Mouse (Mus musculus): ENCODE measurements around the gene Zfp654. TPM values are rescaled to one million over a fixed set of nuclear protein-coding genes. Genes with fewer than 3 reads are reported as not detected.
A peak's percentile ranks its signal among the peaks of the same experiment; 100 is the strongest.

Zfp654 gene
- polyA plus RNA-seq, 1 experiment from 2014 or later: 2.5 TPM

DNA sequence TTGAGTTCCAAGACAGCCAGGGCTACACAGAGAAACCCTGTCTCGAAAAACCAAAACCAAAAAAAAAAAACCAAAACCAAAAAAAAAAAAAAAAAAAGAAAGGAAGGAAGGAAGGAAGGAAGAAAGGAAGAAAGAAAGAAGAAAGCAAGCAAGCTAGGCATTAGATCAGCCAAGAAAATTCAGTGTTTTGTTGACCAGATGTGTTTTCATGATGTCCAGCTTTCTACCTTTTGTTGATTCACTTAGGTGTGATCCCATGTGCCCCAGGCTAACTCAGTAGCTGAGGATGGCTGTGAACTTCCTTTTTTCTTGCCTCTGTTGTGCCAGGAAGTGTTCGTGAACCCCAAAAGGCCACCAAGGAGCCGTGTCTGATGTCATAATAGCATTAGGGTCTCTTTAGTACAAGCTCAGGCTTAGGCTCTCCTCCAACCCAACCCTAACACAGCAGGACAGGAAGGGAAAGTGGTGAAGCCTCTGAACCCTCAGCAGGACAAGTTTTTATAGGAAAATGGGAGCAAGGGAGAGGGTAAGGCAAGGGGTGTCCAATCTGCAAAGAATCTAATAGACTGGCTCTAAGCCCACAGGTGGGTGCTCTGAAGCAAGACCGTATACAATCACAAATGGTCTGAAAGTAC lies 25.3 kb upstream of the Zfp654 start:
- Histone ChIP-seq H3K27ac (ENCODE audit: low read depth, low read length) (no peak overlapping the region), H3K4me1 (replicated peaks; ENCODE audit: control insufficient read depth, insufficient read depth, low read length) (no peaks in the 10 kb centered on the region), H3K9ac (ENCODE audit: low read depth, low read length) (no peak overlapping the region), H3K36me3 (ENCODE audit: control insufficient read depth, insufficient read depth) (no peaks in the 10 kb centered on the region), H3K9me3 (ENCODE audit: control insufficient read depth) (no peaks in the 10 kb centered on the region), H3K27me3 (replicated peaks; ENCODE audit: control insufficient read depth, insufficient read depth, low read length) (no peaks in the 10 kb centered on the region), H3K4me3 (ENCODE audit: low read depth, low read length) (no peak overlapping the region), H3K4me2 (replicated peaks; ENCODE audit: low read depth) (no peak overlapping the region)
- 77% methylated on average over 4 of the region's 4 CpGs for WGBS
- no peak for ATAC-seq
- no peak for TF ChIP-seq CTCF (IDR thresholded peaks at IDR 0.05; ENCODE audit: low read depth)

DNA sequence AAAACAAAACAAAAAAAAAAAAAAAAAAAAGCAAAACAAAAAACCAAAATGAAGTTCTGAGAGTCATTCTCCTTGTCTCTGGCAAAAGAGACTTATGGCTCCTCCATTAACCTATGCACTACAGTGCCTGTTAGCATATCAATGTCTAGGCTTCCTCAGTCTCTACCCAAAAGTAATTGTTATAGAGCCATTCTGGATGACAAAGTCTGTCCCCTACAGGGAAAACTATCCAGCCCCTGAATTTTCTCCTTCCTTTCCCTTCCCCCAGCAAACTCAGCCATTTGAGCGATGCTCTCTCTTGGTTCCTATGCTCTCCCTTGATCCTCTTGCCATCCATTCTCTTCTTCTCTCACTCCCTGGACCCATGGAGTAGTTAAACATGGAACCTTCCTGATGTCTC lies 24.4 kb upstream of the Zfp654 start:
- no peaks in the 10 kb centered on the region for H3K9me3 ChIP-seq (ENCODE audit: control insufficient read depth)
- no peak overlapping the region for H3K27ac ChIP-seq (ENCODE audit: low read depth, low read length)
- H3K4me3 ChIP-seq (ENCODE audit: low read depth, low read length): no peak overlapping the region
- WGBS: 95% methylated on average over 1 of the region's 1 CpGs
- no peaks in the 10 kb centered on the region for H3K4me1 ChIP-seq (replicated peaks; ENCODE audit: control insufficient read depth, insufficient read depth, low read length)
- H3K4me2 ChIP-seq (replicated peaks; ENCODE audit: low read depth): no peak overlapping the region
- H3K27me3 ChIP-seq (replicated peaks; ENCODE audit: control insufficient read depth, insufficient read depth, low read length): no peaks in the 10 kb centered on the region
- no peaks in the 10 kb centered on the region for H3K36me3 ChIP-seq (ENCODE audit: control insufficient read depth, insufficient read depth)
- no peak overlapping the region for H3K9ac ChIP-seq (ENCODE audit: low read depth, low read length)
- no peak for ATAC-seq
- TF ChIP-seq CTCF (IDR thresholded peaks at IDR 0.05; ENCODE audit: low read depth): no peak

DNA sequence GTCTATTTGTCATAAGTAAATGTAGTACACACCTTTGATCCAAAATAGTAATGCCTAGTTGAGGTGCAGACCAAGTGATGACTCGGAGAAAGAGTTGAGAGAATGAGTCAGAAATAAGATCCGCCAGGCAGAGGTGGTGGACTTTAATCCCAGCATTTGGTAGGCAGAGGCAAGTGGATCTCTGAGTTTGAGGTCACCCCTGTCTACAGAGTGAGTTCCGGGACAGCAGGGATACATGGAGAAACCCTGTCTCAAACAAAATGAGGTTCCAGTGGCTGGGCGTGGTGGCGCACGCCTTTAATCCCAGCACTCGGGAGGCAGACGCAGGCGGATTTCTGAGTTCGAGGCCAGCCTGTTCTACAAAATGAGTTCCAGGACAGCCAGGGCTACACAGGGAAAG lies 23.9 kb upstream of the Zfp654 start:
- no peak for ATAC-seq

DNA sequence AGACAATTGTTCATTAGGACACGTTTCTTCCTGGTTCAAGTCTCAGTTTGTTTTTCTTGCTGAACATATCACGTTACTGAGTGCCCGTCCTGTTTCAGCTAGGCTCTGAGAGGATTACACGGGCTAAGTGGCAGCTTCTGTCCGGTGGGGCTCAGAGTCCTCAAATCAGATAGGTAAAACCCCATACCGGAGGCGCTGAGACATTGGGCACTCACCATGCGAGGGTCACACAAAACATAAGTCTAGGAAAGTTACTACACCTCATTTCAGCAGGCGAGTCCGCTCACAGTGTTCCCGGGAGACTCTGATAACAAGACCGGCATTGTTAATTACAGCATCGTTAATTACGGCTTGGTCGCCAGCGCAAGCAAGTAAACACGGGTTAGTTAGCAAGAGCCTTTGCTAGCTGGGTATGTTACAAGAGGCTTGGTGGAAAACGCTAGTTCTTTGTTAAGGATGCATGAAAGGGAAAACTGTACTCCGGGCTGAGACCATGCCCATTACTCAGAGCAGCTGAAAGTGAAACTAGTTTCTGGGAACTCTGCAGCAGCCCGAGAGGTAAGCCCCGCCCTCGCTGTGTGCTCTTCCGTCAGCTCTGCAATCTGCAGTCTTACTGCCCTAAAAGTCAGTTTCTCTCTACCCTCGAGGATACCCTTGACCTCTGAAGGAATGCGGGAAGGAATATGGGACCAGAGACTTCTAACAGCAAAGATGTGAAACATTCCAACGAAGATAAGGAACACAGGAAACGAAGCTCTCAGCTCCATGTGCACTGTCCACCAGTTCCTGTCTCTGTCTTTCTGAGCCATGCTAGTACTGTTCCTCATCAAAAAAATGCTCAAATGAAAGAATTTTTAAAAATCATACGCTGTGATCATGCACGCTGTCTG lies 22.2 kb upstream of the Zfp654 start:
- no peak for TF ChIP-seq CTCF (IDR thresholded peaks at IDR 0.05; ENCODE audit: low read depth)
- Histone ChIP-seq H3K9ac (ENCODE audit: low read depth, low read length) (peak overlapping the region; percentile 63), H3K27ac (ENCODE audit: low read depth, low read length) (peak overlapping the region; percentile 95), H3K4me2 (replicated peaks; ENCODE audit: low read depth) (peak overlapping the region; percentile 66), H3K36me3 (ENCODE audit: control insufficient read depth, insufficient read depth) (no peaks in the 10 kb centered on the region), H3K27me3 (replicated peaks; ENCODE audit: control insufficient read depth, insufficient read depth, low read length) (no peaks in the 10 kb centered on the region), H3K4me1 (replicated peaks; ENCODE audit: control insufficient read depth, insufficient read depth, low read length) (no peaks in the 10 kb centered on the region), H3K4me3 (ENCODE audit: low read depth, low read length) (peak overlapping the region; percentile 73), H3K9me3 (ENCODE audit: control insufficient read depth) (no peaks in the 10 kb centered on the region)
- WGBS: 2% methylated on average over 29 of the region's 29 CpGs
- ATAC-seq: peak; percentile 97

More for the DNA sequence above, 23.9 kb upstream of the Zfp654 start:
- H3K4me1 ChIP-seq (replicated peaks; ENCODE audit: control insufficient read depth, insufficient read depth, low read length): no peaks in the 10 kb centered on the region
- H3K9me3 ChIP-seq (ENCODE audit: control insufficient read depth): no peaks in the 10 kb centered on the region
- H3K4me2 ChIP-seq (replicated peaks; ENCODE audit: low read depth): no peak overlapping the region
- WGBS: 96% methylated on average over 10 of the region's 10 CpGs
- TF ChIP-seq CTCF (IDR thresholded peaks at IDR 0.05; ENCODE audit: low read depth): no peak
- H3K36me3 ChIP-seq (ENCODE audit: control insufficient read depth, insufficient read depth): no peaks in the 10 kb centered on the region
- H3K27me3 ChIP-seq (replicated peaks; ENCODE audit: control insufficient read depth, insufficient read depth, low read length): no peaks in the 10 kb centered on the region
- H3K4me3 ChIP-seq (ENCODE audit: low read depth, low read length): no peak overlapping the region
- no peak overlapping the region for H3K27ac ChIP-seq (ENCODE audit: low read depth, low read length)
- no peak overlapping the region for H3K9ac ChIP-seq (ENCODE audit: low read depth, low read length)

DNA sequence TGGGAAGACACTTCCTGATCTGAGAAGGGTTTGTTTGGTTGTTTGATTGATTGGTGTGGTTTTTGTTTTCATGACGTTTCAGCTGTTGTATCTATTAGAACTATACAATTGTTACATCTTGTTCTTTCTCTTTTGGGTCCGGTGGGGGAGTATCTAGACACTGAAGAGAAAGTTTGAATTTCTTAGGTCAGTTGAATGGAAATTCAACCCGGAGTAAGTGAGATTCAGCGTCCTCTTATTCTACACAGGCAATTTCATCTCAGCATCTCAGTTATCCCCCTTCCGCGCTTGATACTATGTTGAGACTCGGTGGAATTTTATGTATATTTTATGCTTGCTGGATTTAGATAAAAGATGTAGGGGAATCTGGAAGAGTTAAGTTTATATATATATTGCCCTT lies 21.4 kb upstream of the Zfp654 start:
- no peak for ATAC-seq

DNA sequence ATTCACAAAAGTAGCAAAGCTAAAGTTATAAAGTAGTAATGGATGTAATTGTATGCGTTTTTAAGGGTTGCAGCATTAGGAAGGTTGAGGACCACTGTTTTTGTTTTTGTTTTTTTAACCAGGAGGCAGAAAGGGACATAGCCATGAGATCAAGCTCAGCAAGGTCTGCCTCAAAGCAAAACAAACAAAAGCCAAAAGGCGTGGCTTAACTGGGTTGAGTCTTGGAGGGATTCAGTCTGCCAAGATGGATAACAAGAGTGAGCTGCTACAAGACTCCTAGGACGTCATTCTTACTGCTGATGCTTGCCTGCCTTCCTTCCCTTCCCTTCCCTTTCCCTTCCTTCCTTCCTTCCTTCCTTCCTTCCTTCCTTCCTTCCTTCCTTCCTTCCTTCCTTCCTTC lies 20.8 kb upstream of the Zfp654 start:
- ATAC-seq: no peak
- Histone ChIP-seq H3K4me2 (replicated peaks; ENCODE audit: low read depth) (no peak overlapping the region), H3K9me3 (ENCODE audit: control insufficient read depth) (no peaks in the 10 kb centered on the region), H3K36me3 (ENCODE audit: control insufficient read depth, insufficient read depth) (no peaks in the 10 kb centered on the region), H3K4me1 (replicated peaks; ENCODE audit: control insufficient read depth, insufficient read depth, low read length) (no peaks in the 10 kb centered on the region), H3K27me3 (replicated peaks; ENCODE audit: control insufficient read depth, insufficient read depth, low read length) (no peaks in the 10 kb centered on the region), H3K9ac (ENCODE audit: low read depth, low read length) (no peak overlapping the region), H3K27ac (ENCODE audit: low read depth, low read length) (no peak overlapping the region; the same call in 1 of the 2 replicates), H3K4me3 (ENCODE audit: low read depth, low read length) (no peak overlapping the region)
- TF ChIP-seq CTCF (IDR thresholded peaks at IDR 0.05; ENCODE audit: low read depth): no peak
- WGBS: 40% methylated on average over 3 of the region's 3 CpGs

More for the DNA sequence above, 21.4 kb upstream of the Zfp654 start:
- no peaks in the 10 kb centered on the region for H3K9me3 ChIP-seq (ENCODE audit: control insufficient read depth)
- WGBS: 10% methylated on average over 7 of the region's 7 CpGs
- peak overlapping the region; percentile 73 for H3K4me3 ChIP-seq (ENCODE audit: low read depth, low read length)
- H3K9ac ChIP-seq (ENCODE audit: low read depth, low read length): no peak overlapping the region
- TF ChIP-seq CTCF (IDR thresholded peaks at IDR 0.05; ENCODE audit: low read depth): no peak
- H3K27me3 ChIP-seq (replicated peaks; ENCODE audit: control insufficient read depth, insufficient read depth, low read length): no peaks in the 10 kb centered on the region
- H3K4me1 ChIP-seq (replicated peaks; ENCODE audit: control insufficient read depth, insufficient read depth, low read length): no peaks in the 10 kb centered on the region
- H3K36me3 ChIP-seq (ENCODE audit: control insufficient read depth, insufficient read depth): no peaks in the 10 kb centered on the region
- H3K4me2 ChIP-seq (replicated peaks; ENCODE audit: low read depth): peak overlapping the region; percentile 66
- H3K27ac ChIP-seq (ENCODE audit: low read depth, low read length): no peak overlapping the region
